Mouse (Mus musculus) urinary bladder, postnatal 10 days (tissue): ENCODE data around the gene Psmb11.

ENCODE experiments used
- DNase-seq: peaks from one replicate; pipeline ENCODE4 v3.0.0; 2022; ENCODE audit warnings: low spot score

The Psmb11 gene

DNA sequence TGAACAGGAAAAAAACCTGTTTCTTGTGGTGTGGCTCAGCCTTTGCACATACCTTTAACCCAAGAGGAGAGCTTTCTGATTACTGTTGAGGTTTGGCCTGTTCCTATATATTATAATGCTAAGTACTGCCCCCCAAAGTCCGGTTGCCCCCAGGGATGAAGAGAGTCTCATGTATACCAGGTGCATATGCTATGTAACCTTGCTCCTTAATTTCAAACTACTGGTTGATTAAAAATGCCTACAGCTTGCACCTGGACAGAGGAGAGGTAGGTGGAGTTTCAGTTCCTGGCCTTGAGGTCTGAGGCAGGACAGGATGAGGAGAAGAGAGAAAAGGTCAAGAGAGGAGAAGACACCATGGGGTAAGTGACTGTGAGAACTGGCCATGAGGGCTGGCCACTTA, at the start of gene Psmb11:
Gene Psmb11 (plus strand): TSS at position 301 of the 400 bp plus-strand sequence.
- no peak for DNase-seq

DNA sequence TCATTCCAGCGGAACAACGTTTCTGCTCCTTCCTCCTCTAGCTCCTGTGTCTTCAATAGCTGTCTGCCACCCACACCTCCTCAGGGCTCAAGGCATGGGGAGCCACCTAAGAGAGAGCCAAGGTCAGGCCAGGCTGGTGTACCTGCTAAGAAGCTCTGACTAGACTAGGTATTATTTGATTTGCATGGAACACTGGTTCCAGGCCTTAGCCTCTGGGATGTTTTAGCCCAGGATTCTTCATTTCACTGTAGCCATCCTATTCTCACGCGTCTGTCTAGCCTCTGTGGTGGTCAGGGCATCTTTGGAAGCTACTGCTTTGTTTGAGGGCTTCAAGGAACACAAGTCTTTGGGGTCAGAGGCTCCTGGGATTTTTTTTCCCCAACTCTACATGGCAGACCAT, 49.1 kb upstream of the Psmb11 start:
- no peak for DNase-seq

DNA sequence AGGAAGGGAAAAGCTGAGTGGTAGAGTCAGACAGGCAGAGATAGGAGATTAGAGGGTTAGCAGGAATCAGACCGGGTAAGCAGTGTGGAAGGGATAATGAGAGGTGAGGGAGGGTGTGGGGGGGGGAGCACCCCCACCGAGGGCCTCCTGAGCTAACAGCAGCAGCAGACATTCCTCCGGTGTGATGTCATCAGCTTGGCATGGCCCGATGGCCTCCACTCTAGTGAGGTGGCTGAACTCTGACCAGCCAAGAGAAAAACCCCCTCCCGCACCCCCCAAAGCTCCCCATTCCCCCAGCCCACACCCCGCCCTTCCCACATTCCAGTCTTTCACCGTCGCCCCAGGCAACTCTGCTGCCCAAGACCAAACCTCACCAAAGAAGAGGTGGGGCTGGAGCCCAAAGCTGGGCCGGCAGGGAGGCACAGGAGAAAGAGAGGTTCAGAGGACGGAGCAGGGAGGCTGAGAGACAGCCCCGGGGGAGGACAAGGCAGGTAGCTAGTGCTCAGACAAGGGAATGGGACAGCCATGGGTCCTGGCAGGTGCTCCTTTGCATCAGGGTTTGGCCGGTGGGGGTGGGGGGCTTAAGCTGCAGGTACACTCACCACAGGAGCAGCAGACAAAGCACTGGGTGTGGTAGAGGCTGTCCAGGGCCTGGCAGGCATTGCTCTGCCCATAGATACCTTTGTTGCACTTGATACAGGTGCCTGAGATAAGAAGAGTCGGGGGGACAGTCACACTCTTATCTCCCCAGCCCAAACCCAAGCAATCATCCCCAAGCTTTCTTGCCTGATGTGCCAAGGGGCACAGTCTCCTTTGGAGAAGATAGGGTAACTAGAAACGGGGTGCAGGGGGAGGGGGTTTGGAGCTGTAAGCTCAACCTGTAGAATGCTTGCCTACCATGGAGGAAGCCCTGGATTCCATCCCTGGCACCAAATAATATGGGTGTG, 48.2 kb upstream of the Psmb11 start:
- no peak for DNase-seq

DNA sequence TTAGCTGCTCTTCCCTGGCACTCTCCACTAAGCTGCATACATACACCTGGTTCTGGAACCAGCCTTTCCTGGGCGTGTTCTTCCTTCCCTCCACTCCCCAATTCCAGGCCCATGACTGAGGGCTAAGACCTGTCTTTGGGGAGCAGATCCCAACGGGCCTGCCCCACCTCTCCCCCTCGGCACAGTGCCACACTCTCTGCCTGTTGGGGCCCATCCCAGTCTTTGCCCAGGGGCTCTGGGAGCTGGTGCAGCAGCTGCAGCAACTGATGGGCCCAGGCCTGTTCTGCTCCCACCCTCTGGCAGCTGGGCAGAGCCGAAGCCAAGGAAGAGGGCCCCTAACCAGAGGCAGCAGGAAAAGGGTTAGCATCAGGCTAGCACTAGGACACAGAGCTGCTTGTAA, 47.0 kb upstream of the Psmb11 start:
- DNase-seq, result no peak

DNA sequence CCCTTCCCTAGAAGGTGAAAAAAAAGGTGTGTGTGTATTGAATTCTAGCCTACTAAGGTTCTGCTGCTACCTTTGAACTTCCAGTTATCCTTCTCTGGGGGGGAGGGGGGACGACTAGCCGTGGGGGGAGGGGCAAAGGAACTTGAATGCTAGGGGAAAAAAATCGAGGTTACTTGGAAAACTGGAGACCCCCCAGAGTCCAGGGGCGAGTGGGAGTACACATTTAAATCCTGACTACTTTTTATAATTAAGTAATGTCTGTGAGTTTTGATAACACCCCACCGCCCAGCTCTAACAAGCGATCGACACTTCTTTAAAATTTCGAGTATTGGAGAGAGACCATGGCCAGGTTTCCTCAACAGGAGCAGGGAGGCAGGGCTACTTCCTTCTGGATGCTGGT, 46.2 kb upstream of the Psmb11 start:
- DNase-seq, result no peak

DNA sequence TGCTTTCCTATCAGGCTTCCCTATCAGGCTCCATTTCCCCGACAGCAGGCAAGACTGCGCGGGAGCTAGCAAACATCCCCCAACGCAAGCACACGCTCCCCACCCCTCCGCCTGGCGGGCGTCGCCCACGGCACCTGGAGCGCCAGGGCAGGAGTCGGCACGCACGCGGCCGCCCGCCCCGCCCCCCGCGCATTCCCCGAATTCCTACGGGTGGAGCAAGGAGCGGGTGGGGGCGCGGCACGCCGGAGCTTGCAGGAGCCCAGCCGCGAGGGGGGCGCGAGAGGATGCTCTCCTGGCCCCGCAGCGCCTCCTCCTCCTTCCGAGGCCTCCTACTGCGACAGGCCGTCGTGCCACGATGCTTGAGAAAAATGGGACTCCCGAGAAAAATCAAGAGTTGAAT, 45.6 kb upstream of the Psmb11 start:
- DNase-seq, result peak; percentile 65

DNA sequence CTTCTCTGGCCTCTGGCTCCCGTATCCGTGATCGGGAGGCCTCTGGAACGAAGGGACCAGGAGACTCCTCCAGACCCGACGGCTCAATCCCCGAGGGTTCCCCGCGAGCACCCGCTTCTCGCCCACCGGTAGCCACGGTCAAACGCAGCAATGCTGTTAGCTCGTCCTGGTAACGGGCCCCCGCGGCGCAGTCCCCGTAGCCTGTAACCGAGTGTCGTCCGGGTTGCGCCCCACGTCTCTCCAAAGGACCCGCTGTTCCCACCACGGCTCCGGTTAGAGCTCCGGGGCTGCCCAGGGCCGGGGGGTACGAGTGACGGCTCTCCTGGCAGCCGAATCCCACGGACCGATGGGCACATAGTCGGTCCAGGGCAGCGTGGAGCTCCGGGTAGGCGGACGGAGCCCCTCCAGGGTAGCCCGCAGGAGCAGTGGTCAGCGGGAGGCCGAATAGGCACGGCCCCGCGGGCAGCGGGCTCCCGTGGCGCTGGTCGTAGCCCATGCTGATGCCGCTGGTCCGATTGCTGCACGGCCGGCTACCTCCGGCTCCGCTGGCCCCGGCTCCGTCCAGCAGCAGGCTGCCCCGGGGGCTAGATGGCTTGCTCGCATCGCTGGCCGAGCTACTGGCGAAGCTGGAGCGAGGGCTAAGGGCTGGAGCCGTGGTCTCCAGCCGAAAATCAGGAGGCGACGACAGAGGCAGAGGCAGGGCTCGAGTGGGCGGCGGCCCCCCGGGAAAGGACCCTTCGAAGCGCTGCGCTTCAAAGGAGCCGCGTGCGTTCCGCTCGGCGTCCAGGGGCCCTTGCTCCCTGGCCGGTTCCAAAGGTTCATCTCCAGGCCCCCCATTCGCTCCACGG, 44.8 kb upstream of the Psmb11 start:
- no peak for DNase-seq

DNA sequence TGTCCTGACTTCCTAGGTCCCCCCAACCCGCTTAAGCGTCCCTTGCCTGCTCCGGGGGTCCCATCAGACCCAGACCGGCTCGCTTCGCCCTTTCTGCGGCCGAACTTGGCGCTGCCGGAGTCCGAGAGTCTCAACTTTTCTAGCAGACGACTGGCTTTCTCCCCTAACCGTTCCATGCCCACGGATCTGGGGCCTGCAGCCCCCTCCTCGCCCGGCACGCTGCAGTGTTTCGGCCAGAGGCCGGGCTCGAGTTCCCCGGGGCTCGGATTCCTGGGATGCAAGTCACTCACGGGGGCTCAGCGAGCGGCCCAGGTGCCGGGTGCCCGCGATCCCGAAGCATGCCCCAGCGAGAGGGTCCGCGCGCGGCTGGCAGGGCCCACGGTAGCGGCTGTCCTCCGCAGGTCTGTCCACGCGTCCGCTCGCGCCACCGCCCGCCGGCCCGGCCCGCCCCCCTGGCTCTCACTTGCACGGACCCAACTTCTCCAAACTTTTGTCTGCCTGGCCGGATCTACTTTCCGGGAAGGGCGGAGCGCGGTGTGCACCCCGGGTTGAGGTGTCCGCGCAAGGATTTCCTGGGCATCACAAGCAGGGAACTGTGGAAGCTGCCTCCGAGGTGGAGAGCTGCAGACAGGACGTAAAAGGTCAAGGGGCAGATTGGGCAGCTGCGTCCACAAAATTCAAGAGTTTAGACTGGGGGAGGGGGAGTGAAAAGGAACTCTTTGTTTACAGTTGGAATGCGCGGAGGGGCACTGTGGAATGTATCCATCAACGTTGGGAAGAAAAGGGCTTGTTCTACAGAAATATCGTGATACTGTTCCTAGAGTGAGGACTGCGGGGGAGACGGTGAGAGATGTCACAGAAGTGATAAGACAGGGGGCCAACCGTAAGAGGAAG, 43.9 kb upstream of the Psmb11 start, which contains the start of gene Ajuba:
Gene Ajuba (minus strand): TSS at position 470 of the 894 bp plus-strand sequence.
- peak; percentile 76 for DNase-seq

DNA sequence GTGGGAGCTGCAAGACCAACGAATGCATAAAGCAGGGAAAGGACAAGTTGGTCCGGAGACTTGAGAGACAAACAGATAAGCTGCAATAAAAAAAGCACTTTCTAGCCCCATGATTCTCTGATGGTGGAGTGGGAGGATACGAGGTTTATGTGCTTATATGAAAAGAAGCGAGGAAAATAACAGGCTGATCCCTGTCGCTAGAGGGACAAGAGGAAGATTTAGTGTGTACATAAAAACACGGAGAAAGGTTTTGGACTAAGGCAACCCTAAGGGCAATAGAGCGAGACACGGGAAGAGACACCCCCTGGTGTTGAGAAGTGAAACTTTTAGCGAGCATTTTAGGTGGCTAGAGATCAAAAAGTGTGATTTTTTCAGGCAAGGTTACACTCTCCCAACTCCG, 43.2 kb upstream of the Psmb11 start:
- DNase-seq, result no peak

DNA sequence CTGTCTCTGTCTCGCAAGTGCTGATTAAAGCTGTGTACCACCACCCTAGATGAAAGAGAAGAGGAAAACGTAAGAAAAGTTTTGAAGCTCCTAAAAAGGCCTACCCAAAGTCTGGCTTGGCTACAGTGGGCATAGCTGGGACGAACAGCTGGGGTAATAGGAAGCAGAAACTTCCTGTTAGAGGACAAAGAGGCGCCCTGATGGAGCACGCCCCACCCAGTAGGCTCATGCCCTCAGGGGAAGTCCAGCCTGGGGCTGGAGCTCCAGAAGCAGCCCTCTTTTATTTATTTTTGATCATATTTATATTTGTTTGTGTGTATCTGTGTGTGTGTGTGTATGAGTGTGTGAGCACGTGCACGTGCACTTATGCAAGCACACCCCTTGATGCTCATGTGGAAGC, 41.6 kb upstream of the Psmb11 start:
- DNase-seq, result no peak

DNA sequence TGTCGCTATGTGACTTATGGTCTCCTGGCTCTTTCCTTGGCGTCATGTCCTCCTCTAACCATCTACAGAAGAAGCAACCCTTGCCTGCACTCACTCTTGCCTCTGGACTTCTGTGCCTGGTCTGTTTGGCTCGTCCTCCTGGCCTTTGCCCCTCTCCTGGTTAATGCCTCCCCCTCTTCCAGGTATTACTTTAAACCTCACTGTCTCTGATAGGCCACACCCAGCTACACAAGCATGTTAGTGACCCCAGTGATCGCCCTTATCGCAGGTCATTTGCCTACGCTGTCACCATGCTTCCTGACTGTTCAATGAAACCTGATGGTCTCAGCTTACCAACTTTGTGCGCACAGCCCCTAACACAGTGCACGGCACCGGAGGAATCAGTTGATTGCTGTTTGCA, 38.7 kb upstream of the Psmb11 start:
- no peak for DNase-seq

DNA sequence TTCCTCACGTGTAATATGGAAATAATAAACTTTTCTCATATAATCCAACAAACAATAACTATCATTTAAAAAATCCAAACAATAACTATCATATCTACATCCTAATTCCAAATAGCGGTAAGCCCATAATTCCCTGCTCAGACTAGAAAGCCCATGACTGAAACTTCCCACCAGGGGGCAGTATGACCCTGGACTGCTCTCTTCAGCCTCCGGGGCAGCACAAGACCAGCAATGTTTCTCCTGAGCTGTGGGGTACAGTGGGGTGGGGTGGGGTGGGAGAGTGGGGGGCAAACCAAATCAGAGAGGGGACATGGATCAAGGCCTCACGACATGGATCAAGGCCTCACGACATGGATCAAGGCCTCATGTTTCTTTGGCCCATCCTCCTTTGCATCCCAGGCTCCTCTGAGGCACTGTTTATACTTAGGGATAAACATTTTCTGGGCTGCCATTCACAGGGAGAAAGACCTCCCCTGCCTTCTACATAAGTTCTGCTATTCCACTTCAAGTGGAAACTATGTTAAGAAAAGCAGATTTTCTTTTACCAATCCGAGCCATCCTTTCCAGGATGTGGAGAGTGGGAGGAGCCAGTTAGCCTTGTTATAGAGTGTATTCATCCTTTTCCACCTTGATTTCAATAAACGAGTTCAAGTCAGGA, 37.4 kb upstream of the Psmb11 start:
- DNase-seq, result no peak

DNA sequence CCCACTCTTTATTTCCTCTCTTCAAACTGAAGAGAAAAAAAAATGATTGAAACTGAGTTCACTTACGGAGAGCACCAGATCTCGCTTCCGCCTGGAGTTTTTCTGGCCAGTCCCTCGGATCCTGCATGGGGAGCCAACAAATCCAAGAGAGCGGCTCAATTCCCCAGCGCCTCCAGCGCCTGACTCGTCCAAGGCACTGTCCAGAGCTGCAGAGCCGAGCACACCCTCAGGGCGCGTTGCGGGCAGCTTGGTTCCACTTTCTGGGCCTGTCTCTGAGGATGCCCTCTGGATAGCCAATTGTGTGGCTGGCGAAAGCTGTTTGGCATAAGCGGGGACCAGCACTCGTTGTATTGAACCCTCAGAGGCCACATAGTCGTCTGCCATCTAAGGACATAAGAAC, 30.2 kb upstream of the Psmb11 start:
- DNase-seq, result no peak

DNA sequence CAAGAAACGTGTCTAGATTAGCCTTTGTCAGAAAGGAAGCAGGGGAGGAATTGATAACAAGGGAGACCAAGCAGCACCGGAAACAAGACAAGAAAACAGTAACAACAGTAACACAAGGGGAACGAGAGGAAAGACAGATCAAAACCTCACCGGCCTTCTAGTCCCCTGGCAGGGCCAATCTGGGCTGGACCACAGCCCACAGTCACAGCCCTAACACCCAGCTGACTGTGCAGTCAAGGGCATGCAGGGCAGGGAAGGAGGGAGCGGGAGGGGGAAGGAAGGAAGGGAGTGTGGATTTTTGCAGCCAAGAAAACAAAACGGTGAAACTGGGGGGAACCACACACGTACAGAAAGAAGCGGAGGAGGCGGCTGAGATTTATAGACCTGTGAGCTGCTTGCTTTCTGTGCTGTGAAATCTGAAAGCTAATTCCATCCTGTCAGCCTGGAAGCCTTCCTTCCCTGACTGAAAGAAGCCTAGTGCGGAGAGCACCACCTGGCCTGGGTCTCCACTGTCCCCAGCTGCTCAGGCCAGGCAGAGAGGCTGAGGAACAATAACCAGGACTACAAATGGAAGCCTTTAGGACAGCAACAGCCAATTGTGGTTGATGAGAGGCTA, 28.8 kb upstream of the Psmb11 start:
- DNase-seq, result no peak

DNA sequence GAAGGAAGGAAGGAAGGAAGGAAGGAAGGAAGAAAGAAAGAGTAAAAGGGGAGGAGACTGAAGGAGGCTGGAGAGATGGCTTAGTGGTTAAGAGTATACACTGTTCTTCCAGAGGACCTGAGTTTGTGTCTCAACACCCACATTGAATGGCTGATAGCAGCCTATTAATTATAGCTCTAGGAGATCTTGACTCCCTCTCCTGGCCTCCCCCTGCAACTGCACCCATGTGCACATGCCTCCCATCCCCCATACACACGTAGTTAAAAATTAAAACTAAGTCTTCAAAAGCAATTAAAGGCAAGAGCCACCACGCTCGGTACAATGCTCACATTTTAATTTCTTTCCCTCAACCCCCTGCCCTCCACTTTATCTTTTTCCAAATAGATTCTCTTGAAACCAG, 27.2 kb upstream of the Psmb11 start:
- no peak for DNase-seq

DNA sequence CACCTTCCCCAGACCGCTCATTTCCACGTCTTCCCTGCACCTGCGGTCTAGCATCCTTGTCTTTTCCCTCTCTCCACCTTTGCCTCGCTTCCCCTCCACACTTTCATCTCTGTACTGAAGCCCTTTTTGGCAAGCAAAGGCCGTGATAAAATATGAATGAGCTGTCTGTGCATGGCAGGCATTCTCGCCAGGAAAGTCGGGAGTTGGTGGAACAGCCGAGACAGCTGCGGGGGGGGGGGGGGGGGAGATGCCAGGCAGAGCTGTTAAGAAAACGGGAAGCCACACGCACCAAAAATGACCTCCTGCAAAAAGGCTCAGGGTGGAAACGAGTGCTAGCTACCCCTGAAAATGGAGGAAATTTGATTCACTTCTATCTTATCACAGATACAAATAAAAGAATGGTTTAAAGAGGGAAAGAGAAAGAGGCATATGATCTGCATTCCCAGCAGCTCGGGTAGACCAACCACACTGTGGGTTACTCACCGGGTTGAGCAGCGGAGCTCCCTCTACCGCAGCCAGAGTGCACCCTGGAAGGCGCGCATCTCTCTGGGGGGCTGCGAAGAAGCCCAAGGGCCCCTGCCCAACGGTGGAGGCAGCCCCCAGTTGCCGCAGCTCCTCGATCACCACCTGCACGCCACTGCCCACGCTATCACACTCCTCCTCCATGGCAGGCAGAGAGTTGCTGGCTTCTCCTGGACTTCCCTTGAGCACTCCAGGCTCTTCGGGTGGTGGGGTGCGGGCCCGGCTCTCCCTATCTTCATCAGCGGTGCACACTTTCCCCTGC, 26.4 kb upstream of the Psmb11 start:
- DNase-seq, result no peak

DNA sequence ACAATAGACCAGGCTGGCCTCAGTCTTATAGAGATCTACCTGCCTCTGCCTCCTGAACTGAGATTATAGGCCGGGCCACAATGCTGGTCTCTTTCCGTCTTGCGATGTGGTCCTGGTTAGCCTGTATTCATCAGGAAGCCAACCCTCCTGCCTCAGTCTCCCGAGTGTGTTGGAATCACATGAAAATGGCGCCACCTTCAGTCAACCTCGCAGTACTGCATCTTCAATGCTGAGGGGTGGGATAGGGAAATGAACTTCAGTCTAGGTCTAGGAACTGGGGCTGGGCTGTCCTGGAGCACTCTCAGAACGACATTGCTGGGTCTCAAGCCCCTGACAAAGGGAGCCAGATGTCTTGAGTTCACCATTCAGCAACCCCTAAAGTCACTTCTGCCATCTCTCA, 24.1 kb upstream of the Psmb11 start:
- DNase-seq, result no peak

DNA sequence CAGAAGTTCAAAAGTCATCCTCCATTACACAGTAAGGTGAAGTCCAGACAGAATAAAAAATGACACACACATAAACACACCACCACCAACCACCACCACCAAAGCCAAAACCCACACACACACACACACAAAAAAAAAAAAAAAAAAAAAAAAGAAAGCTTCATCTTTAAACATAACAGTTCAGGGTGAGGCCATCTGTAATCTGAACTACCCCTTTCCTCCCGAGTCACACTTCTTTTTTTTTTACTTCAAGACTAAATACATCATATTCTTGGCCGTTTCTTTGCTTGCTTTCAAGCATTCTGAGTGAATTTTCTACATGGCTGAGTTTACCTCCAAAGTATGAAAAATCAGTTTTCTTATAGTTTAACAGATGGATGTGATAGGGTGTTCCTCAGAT, 19.6 kb upstream of the Psmb11 start:
- no peak for DNase-seq

DNA sequence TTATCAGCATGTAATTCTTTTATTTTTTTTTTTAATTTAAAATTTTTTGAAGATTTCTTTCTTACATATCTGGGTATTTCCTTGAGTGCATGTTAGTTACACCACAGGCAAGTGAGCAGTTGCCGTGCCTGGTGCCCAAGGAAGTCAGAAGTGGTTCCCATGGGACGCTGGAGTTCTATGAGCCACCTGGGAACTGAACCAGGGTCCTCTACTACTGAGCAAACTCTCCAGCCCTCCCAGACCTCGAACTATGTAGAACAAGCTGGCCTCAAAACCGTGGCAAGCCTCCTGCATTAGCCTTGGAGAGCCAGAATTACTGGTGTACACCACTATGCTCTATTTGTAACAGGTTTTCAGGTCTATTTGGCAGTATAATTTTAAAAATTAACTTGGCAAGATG, 18.6 kb upstream of the Psmb11 start:
- no peak for DNase-seq

DNA sequence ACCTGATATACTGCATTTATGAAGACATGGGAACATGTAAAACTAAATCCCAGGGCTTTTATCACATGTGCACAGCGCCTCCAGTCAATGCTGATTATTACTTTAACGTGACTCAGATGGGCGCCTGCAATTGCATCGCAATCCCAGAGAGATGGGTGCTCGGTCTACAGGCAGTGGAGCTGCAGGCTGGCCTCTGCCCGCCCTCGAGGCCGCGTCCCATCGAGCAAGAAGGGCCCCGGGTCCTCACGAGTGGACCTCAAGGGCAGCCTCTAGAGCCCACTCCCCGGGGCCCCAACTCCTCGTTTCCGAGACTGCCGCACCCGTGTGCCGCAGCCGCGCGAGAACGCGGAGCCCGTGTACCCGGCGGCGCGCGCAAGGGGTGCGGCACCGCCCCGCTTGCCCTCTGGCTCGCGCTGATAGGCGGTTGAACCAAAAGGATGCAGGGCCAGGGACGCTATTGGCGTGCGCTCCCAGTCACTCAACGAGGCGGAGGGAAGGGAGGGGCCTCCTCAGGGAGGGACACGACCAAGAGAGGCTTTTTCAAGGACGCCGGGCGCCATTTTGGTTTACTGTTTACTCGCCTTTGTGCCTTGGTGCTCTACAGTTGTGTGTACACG, 18.1 kb upstream of the Psmb11 start:
- peak; percentile 86 for DNase-seq
